Mouse (Mus musculus): ENCODE data around the gene Mthfsd.

DNA sequence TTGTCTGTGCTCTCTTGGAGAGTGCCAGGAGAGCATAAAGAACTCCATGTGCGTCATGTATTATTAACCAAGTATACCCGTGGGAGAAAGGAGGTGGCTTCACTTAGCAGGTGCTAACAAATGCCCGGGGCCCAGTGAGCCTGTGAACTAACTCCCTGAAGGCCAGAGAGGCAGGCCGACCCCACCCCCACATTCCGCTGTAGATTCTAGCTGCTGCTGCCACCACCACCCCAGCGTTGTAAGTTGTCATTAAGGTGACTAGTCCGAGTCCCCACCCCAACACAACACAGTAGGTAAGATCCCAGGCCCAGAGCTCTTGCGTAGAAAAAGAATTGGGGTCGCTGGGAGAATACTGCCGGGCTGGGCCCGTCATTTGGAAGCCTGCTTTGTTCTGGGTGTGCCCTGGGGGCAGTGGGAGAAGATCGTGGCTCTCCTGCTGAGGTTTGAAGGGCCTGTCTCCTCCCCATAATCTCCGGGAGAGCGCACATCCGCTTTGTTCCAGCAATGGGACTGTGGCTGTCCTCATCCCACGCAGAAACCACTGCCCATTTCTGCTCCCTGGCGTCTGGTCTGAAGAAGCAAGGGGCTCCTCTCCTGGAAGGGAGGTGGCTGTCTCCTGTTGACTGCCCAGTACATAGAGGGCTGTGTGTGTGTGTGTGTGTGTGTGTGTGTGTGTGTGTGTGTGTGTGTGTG, 16.5 kb upstream of the Mthfsd start:
- TF ChIP-seq MAX (IDR thresholded peaks at IDR 0.05; ENCODE audit: low read length) (no peak), CHD1 (IDR thresholded peaks at IDR 0.05; ENCODE audit: low read depth, low read length) (no peak), NRF1 (IDR thresholded peaks at IDR 0.05; ENCODE audit: low read depth, low read length) (no peak), POLR2A (IDR thresholded peaks at IDR 0.05; ENCODE audit: low read depth, low read length) (no peak), SIN3A (IDR thresholded peaks at IDR 0.05; ENCODE audit: low read length) (no peak)
